Mouse (Mus musculus) hindbrain, embryonic 14.5 days (tissue): ENCODE data around the gene Zfp865. TPM values are rescaled to one million over a fixed set of nuclear protein-coding genes. Genes with fewer than 3 reads are reported as not detected.
"Not testable (repeated sequence)": the region's sequence is repeated elsewhere in the genome, so short reads cannot be mapped to it uniquely, and the experiment has no call there.

Experiments
- ATAC-seq: fragments of 200-750 bp; cut with Nextera tagmentation; 2 replicates; pipeline ENCODE4 v1.8.0; 2017; ENCODE audit warnings: moderate number of reproducible peaks, mild to moderate bottlenecking, moderate TSS enrichment, moderate library complexity; ENCODE audit not compliant: low FRiP score
- DNase-seq: peaks from one replicate; pipeline ENCODE4 v3.0.0-alpha.2; 2015; ENCODE audit warnings: low spot score
- H3K27ac ChIP-seq: fragments of 300-500 bp; sonication (generic); 2 replicates; pipeline ENCODE4 v1.5.1; 2014; ENCODE audit warnings: mild to moderate bottlenecking, moderate library complexity
- H3K27me3 ChIP-seq: fragments of 300-500 bp; sonication (generic); 2 replicates; pipeline ENCODE4 v1.6.1; 2014; ENCODE audit warnings: mild to moderate bottlenecking, low read length, mixed read lengths; ENCODE audit not compliant: control insufficient read depth, insufficient read depth
- H3K36me3 ChIP-seq: fragments of 300-500 bp; sonication (generic); replicated peaks from 2 replicates; pipeline ENCODE4 v1.6.1; 2014; ENCODE audit not compliant: control insufficient read depth, insufficient read depth
- H3K4me1 ChIP-seq: fragments of 300-500 bp; sonication (generic); replicated peaks from 2 replicates; pipeline ENCODE4 v1.6.1; 2014; ENCODE audit warnings: antibody characterized with exemption, low read length, mixed read lengths; ENCODE audit not compliant: control insufficient read depth, insufficient read depth
- H3K4me2 ChIP-seq: fragments of 300-500 bp; sonication (generic); replicated peaks from 2 replicates; pipeline ENCODE4 v1.6.1; 2014; ENCODE audit warnings: mild to moderate bottlenecking, moderate library complexity
- H3K4me3 ChIP-seq: fragments of 300-500 bp; sonication (generic); replicated peaks from 2 replicates; pipeline ENCODE4 v1.5.1; 2014; ENCODE audit warnings: mild to moderate bottlenecking, low read length
- H3K9ac ChIP-seq: fragments of 300-500 bp; sonication (generic); 2 replicates; pipeline ENCODE4 v1.6.1; 2014
- H3K9me3 ChIP-seq: fragments of 300-500 bp; sonication (generic); 2 replicates; pipeline ENCODE4 v1.6.1; 2016; ENCODE audit warnings: low read length; ENCODE audit not compliant: control insufficient read depth
- WGBS: fragments of 180-500 bp; shearing (Covaris S2); extraction: QIAGEN DNeasy Blood & Tissue Kit; methylation state at CpG from one replicate; pipeline ENCODE4 v1.1.7; 2014; 5-methylcytosine and 5-hydroxymethylcytosine counted together
- polyA plus RNA-seq: library from polyadenylated mRNA; unstranded; fragments of >200 nt; fragmentation: Nextera tagmentation; extraction: Ambion mirVana; gene quantifications from 2 replicates; pipeline ENCODE4 v1.2.1, GENCODE M21; 2014

Gene Zfp865
- polyA plus RNA-seq, 1 experiment from 2014 or later, result 7.2 TPM

- Histone ChIP-seq H3K9me3 (no peaks in the 10 kb centered on the region), H3K4me2 (peak within 1 kb of the TSS; percentile 68), H3K36me3 (peaks cover 34% of the 10 kb centered on the region), H3K4me3 (peak within 1 kb of the TSS; percentile 72), H3K27me3 (no peaks in the 10 kb centered on the region), H3K27ac (peak within 1 kb of the TSS; percentile 98), H3K9ac (peak within 1 kb of the TSS; percentile 81), H3K4me1 (peaks cover 8% of the 10 kb centered on the region)
- DNase-seq (peak; percentile 98), ATAC-seq (peak; percentile 83)
- WGBS, result under 1% methylated on average over 42 of the region's 42 CpGs
Observed at GRCm38 (mm10) chr7:5014251-5015117, 5.7 kb upstream of the Zfp865 start, which contains the start of the genes Zfp524 and Fiz1. Gene Zfp524, plus strand, starts transcription at chr7:5014415. Gene Fiz1, minus strand, starts transcription at chr7:5014697.

GRCm38 (mm10) chr7:5015118-5016001 lies 4.8 kb upstream of the Zfp865 start, which contains the start of gene Gm44973:
Gene Gm44973, plus strand, starts transcription at chr7:5015496.
- H3K36me3 ChIP-seq, result peaks cover 26% of the 10 kb centered on the region
- peak within 1 kb of the TSS; percentile 81 for H3K9ac ChIP-seq
- H3K27ac ChIP-seq, result peak within 1 kb of the TSS; percentile 98
- ATAC-seq, result peak; percentile 81
- H3K4me1 ChIP-seq, result peaks cover 11% of the 10 kb centered on the region
- no peaks in the 10 kb centered on the region for H3K27me3 ChIP-seq
- WGBS, result under 1% methylated on average over 56 of the region's 76 CpGs
- H3K4me3 ChIP-seq, result peak within 1 kb of the TSS; percentile 72
- peak within 1 kb of the TSS; percentile 68 for H3K4me2 ChIP-seq
- H3K9me3 ChIP-seq, result no peaks in the 10 kb centered on the region
- DNase-seq, result peak; percentile 88

DNA sequence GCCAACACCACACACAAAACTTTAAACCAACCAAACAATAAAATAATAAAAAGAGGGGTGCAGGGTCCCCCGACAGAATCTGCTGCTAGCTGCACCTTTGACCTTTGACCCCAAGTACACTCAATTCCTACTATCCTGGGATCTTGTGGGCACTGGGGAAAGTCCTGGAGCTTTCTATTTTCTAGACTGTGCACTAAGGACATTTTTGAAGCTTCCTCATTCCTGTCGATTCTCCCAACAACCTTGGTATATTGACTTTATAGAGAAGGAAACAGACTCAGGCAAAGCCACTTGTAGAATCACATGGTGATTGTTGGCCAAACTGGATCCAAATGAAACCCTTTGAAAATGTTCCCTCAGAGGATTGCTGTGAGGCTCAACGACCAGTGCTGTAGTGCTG lies 4.1 kb upstream of the Zfp865 start:
- peak; percentile 40 for DNase-seq

GRCm38 (mm10) chr7:5016920-5017319 lies 3.3 kb upstream of the Zfp865 start:
- no peaks in the 10 kb centered on the region for H3K27me3 ChIP-seq
- H3K9ac ChIP-seq, result no peak overlapping the region
- no peak overlapping the region for H3K27ac ChIP-seq
- 99% methylated on average over 2 of the region's 2 CpGs for WGBS
- ATAC-seq, result no peak
- H3K4me1 ChIP-seq, result peaks cover 20% of the 10 kb centered on the region
- no peaks in the 10 kb centered on the region for H3K9me3 ChIP-seq
- H3K36me3 ChIP-seq, result peaks cover 15% of the 10 kb centered on the region
- no peak overlapping the region for H3K4me3 ChIP-seq
- no peak overlapping the region for H3K4me2 ChIP-seq
- DNase-seq, result no peak

More for the DNA sequence above, 4.1 kb upstream of the Zfp865 start:
- 68% methylated on average over 3 of the region's 3 CpGs for WGBS
- H3K27me3 ChIP-seq, result no peaks in the 10 kb centered on the region
- ATAC-seq, result no peak
- peak overlapping the region; percentile 72 for H3K4me3 ChIP-seq
- peaks cover 13% of the 10 kb centered on the region for H3K4me1 ChIP-seq
- H3K9ac ChIP-seq, result peak overlapping the region; percentile 69
- peak overlapping the region; percentile 68 for H3K4me2 ChIP-seq
- peak overlapping the region; percentile 98 for H3K27ac ChIP-seq
- peaks cover 19% of the 10 kb centered on the region for H3K36me3 ChIP-seq
- no peaks in the 10 kb centered on the region for H3K9me3 ChIP-seq

- WGBS, result 90% methylated on average over 16 of the region's 16 CpGs
- Histone ChIP-seq H3K4me2 (no peak overlapping the region), H3K4me3 (no peak overlapping the region), H3K9me3 (no peaks in the 10 kb centered on the region), H3K4me1 (peaks cover 20% of the 10 kb centered on the region), H3K9ac (no peak overlapping the region), H3K27ac (no peak overlapping the region), H3K27me3 (no peaks in the 10 kb centered on the region), H3K36me3 (peaks cover 15% of the 10 kb centered on the region)
- ATAC-seq, result no peak
- DNase-seq, result no peak
Observed at GRCm38 (mm10) chr7:5017352-5017751, 2.8 kb upstream of the Zfp865 start.

DNA sequence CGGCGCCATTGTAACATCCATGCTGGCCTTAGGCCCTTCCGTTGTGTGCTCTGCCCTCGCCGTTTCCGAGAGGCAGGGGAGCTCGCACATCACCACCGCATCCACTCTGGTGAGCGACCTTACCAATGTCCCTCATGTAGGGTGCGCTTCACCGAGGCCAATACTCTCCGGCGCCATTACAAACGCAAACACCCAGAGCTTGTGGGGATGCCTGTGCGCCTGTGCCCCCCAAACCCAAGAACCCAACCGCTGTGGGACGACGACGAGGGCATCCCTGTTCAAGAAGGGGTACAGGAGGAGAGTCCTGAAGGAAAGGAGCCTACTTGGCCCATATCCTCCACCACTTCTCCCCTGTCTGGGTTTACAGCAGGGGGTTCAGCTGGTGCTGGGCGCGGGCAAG lies 2.2 kb upstream of the Zfp865 start:
- Histone ChIP-seq H3K36me3 (peaks cover 15% of the 10 kb centered on the region), H3K4me2 (no peak overlapping the region), H3K9ac (no peak overlapping the region), H3K9me3 (no peaks in the 10 kb centered on the region), H3K4me3 (no peak overlapping the region), H3K27ac (no peak overlapping the region), H3K27me3 (no peaks in the 10 kb centered on the region), H3K4me1 (peaks cover 20% of the 10 kb centered on the region)
- ATAC-seq, result no peak
- 96% methylated on average over 21 of the region's 21 CpGs for WGBS
- no peak for DNase-seq

- peak overlapping the region; percentile 86 for H3K27ac ChIP-seq
Observed at GRCm38 (mm10) chr7:5019576-5019975, 600 bp upstream of the Zfp865 start.

DNA sequence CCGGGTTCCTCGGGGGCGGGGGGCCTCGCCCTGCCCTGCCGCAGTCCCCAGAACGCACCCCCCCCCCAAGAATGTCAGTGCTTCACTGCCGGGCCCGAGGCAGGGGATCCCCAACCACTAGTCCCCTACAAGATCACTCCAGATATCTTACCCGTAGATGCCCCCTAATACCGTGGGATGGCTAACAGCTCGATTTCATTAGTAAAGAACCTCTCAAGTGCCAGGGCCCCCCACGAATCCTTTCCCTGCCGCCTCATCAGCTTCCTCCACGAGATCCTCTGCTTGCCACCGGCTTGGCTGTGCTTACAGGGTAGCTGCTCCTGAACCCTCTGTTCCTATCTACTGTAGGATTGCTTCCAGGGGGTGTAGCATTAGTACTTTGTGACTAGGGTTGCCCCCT lies 509 bp downstream of the Zfp865 start:
- H3K4me3 ChIP-seq, result peak overlapping the region; percentile 90
- peak overlapping the region; percentile 86 for H3K27ac ChIP-seq
- H3K9ac ChIP-seq, result peak overlapping the region; percentile 95
- H3K4me1 ChIP-seq, result peaks cover 20% of the 10 kb centered on the region
- DNase-seq, result no peak
- H3K9me3 ChIP-seq, result no peaks in the 10 kb centered on the region
- WGBS, result under 1% methylated on average over 15 of the region's 15 CpGs
- ATAC-seq, result peak; percentile 49; the same call in 1 of the 2 replicates
- no peaks in the 10 kb centered on the region for H3K27me3 ChIP-seq
- peaks cover 20% of the 10 kb centered on the region for H3K36me3 ChIP-seq
- peak overlapping the region; percentile 66 for H3K4me2 ChIP-seq

More at GRCm38 (mm10) chr7:5019576-5019975, 600 bp upstream of the Zfp865 start:
- peak overlapping the region; percentile 90 for H3K4me3 ChIP-seq
- peaks cover 20% of the 10 kb centered on the region for H3K4me1 ChIP-seq
- peaks cover 20% of the 10 kb centered on the region for H3K36me3 ChIP-seq
- peak overlapping the region; percentile 66 for H3K4me2 ChIP-seq
- DNase-seq, ATAC-seq, H3K9me3 ChIP-seq, H3K27me3 ChIP-seq: not testable (repeated sequence)
- H3K9ac ChIP-seq, result 0 out of 2 replicates have a peak overlapping the region, but pooled peaks have one; percentile 95
- WGBS, result 34% methylated on average over 8 of the region's 8 CpGs

DNA sequence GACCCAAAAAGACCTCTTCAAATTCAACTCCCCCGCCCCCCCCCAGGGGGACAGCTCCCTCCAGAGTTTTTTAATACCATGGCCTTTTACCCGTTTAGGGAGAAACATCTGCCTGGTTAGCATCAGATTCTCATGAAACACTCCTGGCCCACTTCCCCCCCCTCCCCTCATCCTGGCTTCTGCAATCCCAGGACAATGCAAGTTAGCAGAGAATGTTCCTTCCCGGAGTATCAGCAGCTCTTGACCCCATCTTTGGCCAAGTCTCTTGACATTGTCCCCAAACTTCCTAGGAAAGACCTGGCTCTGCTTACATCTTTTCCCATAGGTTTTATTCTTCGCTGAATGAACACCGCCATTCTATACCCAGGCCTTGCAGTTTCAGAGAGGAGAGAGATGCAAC lies 1.0 kb downstream of the Zfp865 start:
- no peaks in the 10 kb centered on the region for H3K9me3 ChIP-seq
- DNase-seq (no peak), ATAC-seq (no peak)
- H3K27ac ChIP-seq, result peak overlapping the region; percentile 86
- peaks cover 15% of the 10 kb centered on the region for H3K4me1 ChIP-seq
- peak overlapping the region; percentile 66 for H3K4me2 ChIP-seq
- peak overlapping the region; percentile 90 for H3K4me3 ChIP-seq
- WGBS, result 54% methylated on average over 5 of the region's 5 CpGs
- peaks cover 20% of the 10 kb centered on the region for H3K36me3 ChIP-seq
- H3K27me3 ChIP-seq, result no peaks in the 10 kb centered on the region
- peak overlapping the region; percentile 95 for H3K9ac ChIP-seq
